Mouse (Mus musculus): ENCODE measurements around the gene Col6a5. TPM values are rescaled to one million over a fixed set of nuclear protein-coding genes. Genes with fewer than 3 reads are reported as not detected.

Gene Col6a5
- polyA plus RNA-seq, 1 experiment from 2014 or later, result 0.21 TPM

- no peak overlapping the region for H3K4me2 ChIP-seq (replicated peaks; ENCODE audit: low read depth, low read length)
- WGBS, result 85% methylated on average over 14 of the region's 14 CpGs
- no peak overlapping the region for H3K9ac ChIP-seq (replicated peaks; ENCODE audit: low read depth)
- H3K27ac ChIP-seq (ENCODE audit: low read length), result no peak overlapping the region
- no peaks in the 10 kb centered on the region for H3K9me3 ChIP-seq (ENCODE audit: low read length)
- no peaks in the 10 kb centered on the region for H3K4me1 ChIP-seq (ENCODE audit: insufficient read depth, low read depth, low read length)
- H3K4me3 ChIP-seq (ENCODE audit: low read depth, low read length), result no peak overlapping the region
- H3K36me3 ChIP-seq (ENCODE audit: insufficient read depth, low read length), result no peaks in the 10 kb centered on the region
- no peak for DNase-seq (ENCODE audit: low spot score)
- no peaks in the 10 kb centered on the region for H3K27me3 ChIP-seq (replicated peaks; ENCODE audit: insufficient read depth, low read length)
- ATAC-seq, result no peak
- TF ChIP-seq EP300 (IDR thresholded peaks at IDR 0.05) (no peak), CTCF (IDR thresholded peaks at IDR 0.05) (no peak)
These were observed 11.0 kb upstream of the Col6a5 start for GRCm38 (mm10) chr9:105971351-105971894.

GRCm38 (mm10) chr9:105970901-105971300 is 10.5 kb upstream of the Col6a5 start:
- Histone ChIP-seq H3K27me3 (replicated peaks; ENCODE audit: insufficient read depth, low read length) (no peaks in the 10 kb centered on the region), H3K27ac (ENCODE audit: low read length) (no peak overlapping the region), H3K36me3 (ENCODE audit: insufficient read depth, low read length) (no peaks in the 10 kb centered on the region), H3K4me3 (ENCODE audit: low read depth, low read length) (no peak overlapping the region), H3K9ac (replicated peaks; ENCODE audit: low read depth) (no peak overlapping the region), H3K9me3 (ENCODE audit: low read length) (no peaks in the 10 kb centered on the region), H3K4me2 (replicated peaks; ENCODE audit: low read depth, low read length) (no peak overlapping the region), H3K4me1 (ENCODE audit: insufficient read depth, low read depth, low read length) (no peaks in the 10 kb centered on the region)
- TF ChIP-seq CTCF (IDR thresholded peaks at IDR 0.05) (no peak), EP300 (IDR thresholded peaks at IDR 0.05) (no peak)
- DNase-seq (ENCODE audit: low spot score) (peak; percentile 18), ATAC-seq (0 out of 2 replicates have a peak, but pooled peaks have one; percentile 37)
- WGBS, result 65% methylated on average over 5 of the region's 5 CpGs

GRCm38 (mm10) chr9:105967976-105968375 is 7.5 kb upstream of the Col6a5 start:
- Histone ChIP-seq H3K36me3 (ENCODE audit: insufficient read depth, low read length) (no peaks in the 10 kb centered on the region), H3K27ac (ENCODE audit: low read length) (no peak overlapping the region), H3K9ac (replicated peaks; ENCODE audit: low read depth) (no peak overlapping the region), H3K9me3 (ENCODE audit: low read length) (no peaks in the 10 kb centered on the region), H3K27me3 (replicated peaks; ENCODE audit: insufficient read depth, low read length) (no peaks in the 10 kb centered on the region), H3K4me3 (ENCODE audit: low read depth, low read length) (no peak overlapping the region), H3K4me1 (ENCODE audit: insufficient read depth, low read depth, low read length) (no peaks in the 10 kb centered on the region), H3K4me2 (replicated peaks; ENCODE audit: low read depth, low read length) (no peak overlapping the region)
- TF ChIP-seq EP300 (IDR thresholded peaks at IDR 0.05) (no peak), CTCF (IDR thresholded peaks at IDR 0.05) (no peak)
- ATAC-seq (no peak), DNase-seq (ENCODE audit: low spot score) (no peak)
- 71% methylated on average over 5 of the region's 5 CpGs for WGBS

- no peak for DNase-seq (ENCODE audit: low spot score)
- Histone ChIP-seq H3K27ac (ENCODE audit: low read length) (no peak overlapping the region), H3K36me3 (ENCODE audit: insufficient read depth, low read length) (no peaks in the 10 kb centered on the region), H3K4me2 (replicated peaks; ENCODE audit: low read depth, low read length) (no peak overlapping the region), H3K9ac (replicated peaks; ENCODE audit: low read depth) (no peak overlapping the region), H3K27me3 (replicated peaks; ENCODE audit: insufficient read depth, low read length) (no peaks in the 10 kb centered on the region), H3K9me3 (ENCODE audit: low read length) (no peaks in the 10 kb centered on the region), H3K4me1 (ENCODE audit: insufficient read depth, low read depth, low read length) (peaks cover 8% of the 10 kb centered on the region; the same call in 1 of the 2 replicates), H3K4me3 (ENCODE audit: low read depth, low read length) (no peak overlapping the region)
- 39% methylated on average over 1 of the region's 1 CpGs for WGBS
- no peak for ATAC-seq
- TF ChIP-seq EP300 (IDR thresholded peaks at IDR 0.05) (no peak), CTCF (IDR thresholded peaks at IDR 0.05) (no peak)
These were observed 1.3 kb downstream of the Col6a5 start for GRCm38 (mm10) chr9:105959116-105959515.

- Histone ChIP-seq H3K27me3 (replicated peaks; ENCODE audit: insufficient read depth, low read length) (no peaks in the 10 kb centered on the region), H3K4me2 (replicated peaks; ENCODE audit: low read depth, low read length) (no peak overlapping the region), H3K36me3 (ENCODE audit: insufficient read depth, low read length) (no peaks in the 10 kb centered on the region), H3K9ac (replicated peaks; ENCODE audit: low read depth) (no peak overlapping the region), H3K4me3 (ENCODE audit: low read depth, low read length) (no peak overlapping the region), H3K4me1 (ENCODE audit: insufficient read depth, low read depth, low read length) (no peaks in the 10 kb centered on the region), H3K9me3 (ENCODE audit: low read length) (no peaks in the 10 kb centered on the region), H3K27ac (ENCODE audit: low read length) (no peak overlapping the region)
- TF ChIP-seq CTCF (IDR thresholded peaks at IDR 0.05), result no peak
- TF ChIP-seq EP300 (IDR thresholded peaks at IDR 0.05), result no peak
- ATAC-seq, result no peak
- WGBS, result 82% methylated on average over 1 of the region's 1 CpGs
- no peak for DNase-seq (ENCODE audit: low spot score)
These were observed 10.7 kb downstream of the Col6a5 start for GRCm38 (mm10) chr9:105949755-105950154.

GRCm38 (mm10) chr9:105947577-105947976 is 12.9 kb downstream of the Col6a5 start:
- Histone ChIP-seq H3K36me3 (ENCODE audit: insufficient read depth, low read length) (no peaks in the 10 kb centered on the region), H3K4me3 (ENCODE audit: low read depth, low read length) (no peak overlapping the region), H3K4me1 (ENCODE audit: insufficient read depth, low read depth, low read length) (no peaks in the 10 kb centered on the region), H3K27me3 (replicated peaks; ENCODE audit: insufficient read depth, low read length) (no peaks in the 10 kb centered on the region), H3K4me2 (replicated peaks; ENCODE audit: low read depth, low read length) (no peak overlapping the region), H3K27ac (ENCODE audit: low read length) (no peak overlapping the region), H3K9ac (replicated peaks; ENCODE audit: low read depth) (no peak overlapping the region), H3K9me3 (ENCODE audit: low read length) (no peaks in the 10 kb centered on the region)
- ATAC-seq (no peak), DNase-seq (ENCODE audit: low spot score) (no peak)
- TF ChIP-seq CTCF (IDR thresholded peaks at IDR 0.05), result no peak
- no peak for TF ChIP-seq EP300 (IDR thresholded peaks at IDR 0.05)
- 65% methylated on average over 3 of the region's 3 CpGs for WGBS

- Histone ChIP-seq H3K27me3 (replicated peaks; ENCODE audit: insufficient read depth, low read length) (no peaks in the 10 kb centered on the region), H3K27ac (ENCODE audit: low read length) (no peak overlapping the region), H3K9ac (replicated peaks; ENCODE audit: low read depth) (no peak overlapping the region), H3K4me2 (replicated peaks; ENCODE audit: low read depth, low read length) (no peak overlapping the region), H3K36me3 (ENCODE audit: insufficient read depth, low read length) (no peaks in the 10 kb centered on the region), H3K4me3 (ENCODE audit: low read depth, low read length) (no peak overlapping the region), H3K9me3 (ENCODE audit: low read length) (no peaks in the 10 kb centered on the region), H3K4me1 (ENCODE audit: insufficient read depth, low read depth, low read length) (no peaks in the 10 kb centered on the region)
- 48% methylated on average over 6 of the region's 6 CpGs for WGBS
- ATAC-seq, result no peak
- no peak for DNase-seq (ENCODE audit: low spot score)
- no peak for TF ChIP-seq CTCF (IDR thresholded peaks at IDR 0.05)
- no peak for TF ChIP-seq EP300 (IDR thresholded peaks at IDR 0.05)
These were observed 26.6 kb downstream of the Col6a5 start for GRCm38 (mm10) chr9:105933816-105934215.
